Mouse (Mus musculus): ENCODE results near the gene Sfxn1. TPM values are rescaled to one million over a fixed set of nuclear protein-coding genes. Genes with fewer than 3 reads are reported as not detected.

Sfxn1 gene
- total RNA-seq, 2 experiments from 2014 or later = 45.1 to 47.3 TPM

DNA sequence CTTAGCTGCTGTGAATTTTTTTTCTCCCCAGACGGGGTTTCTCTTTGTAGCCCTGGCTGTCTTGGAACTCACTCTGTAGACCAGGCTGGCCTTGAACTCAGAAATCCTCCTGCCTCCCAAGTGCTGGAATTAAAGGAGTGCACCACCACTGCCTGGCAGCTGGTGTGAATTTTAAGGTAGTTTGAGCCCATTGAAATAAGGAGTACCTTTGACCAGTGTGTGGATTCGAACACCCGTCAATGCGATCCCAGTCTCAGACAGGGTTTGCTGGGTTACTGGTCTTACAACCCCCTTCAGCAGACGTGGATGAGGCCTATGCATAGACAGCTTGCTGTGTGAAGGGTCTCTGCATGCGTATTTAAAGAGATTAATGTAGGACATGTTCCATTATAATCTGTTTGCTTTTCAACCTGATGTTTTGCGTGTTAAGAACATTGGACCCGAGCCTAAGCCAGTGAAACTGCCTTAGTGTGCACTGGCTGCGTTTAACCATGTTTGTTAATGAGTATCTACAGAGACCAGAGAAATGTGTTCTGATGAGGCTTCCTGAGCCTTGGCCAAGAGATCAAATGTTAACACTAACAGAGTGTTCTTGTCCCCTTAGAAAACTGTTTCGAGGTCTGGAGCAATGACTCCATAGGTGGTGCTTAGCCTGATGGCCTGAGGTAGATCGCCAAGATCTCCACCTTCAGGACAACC, 5.2 kb downstream of the Sfxn1 start:
- DNase-seq (ENCODE audit: low spot score in 2 of 2) = no peak

DNA sequence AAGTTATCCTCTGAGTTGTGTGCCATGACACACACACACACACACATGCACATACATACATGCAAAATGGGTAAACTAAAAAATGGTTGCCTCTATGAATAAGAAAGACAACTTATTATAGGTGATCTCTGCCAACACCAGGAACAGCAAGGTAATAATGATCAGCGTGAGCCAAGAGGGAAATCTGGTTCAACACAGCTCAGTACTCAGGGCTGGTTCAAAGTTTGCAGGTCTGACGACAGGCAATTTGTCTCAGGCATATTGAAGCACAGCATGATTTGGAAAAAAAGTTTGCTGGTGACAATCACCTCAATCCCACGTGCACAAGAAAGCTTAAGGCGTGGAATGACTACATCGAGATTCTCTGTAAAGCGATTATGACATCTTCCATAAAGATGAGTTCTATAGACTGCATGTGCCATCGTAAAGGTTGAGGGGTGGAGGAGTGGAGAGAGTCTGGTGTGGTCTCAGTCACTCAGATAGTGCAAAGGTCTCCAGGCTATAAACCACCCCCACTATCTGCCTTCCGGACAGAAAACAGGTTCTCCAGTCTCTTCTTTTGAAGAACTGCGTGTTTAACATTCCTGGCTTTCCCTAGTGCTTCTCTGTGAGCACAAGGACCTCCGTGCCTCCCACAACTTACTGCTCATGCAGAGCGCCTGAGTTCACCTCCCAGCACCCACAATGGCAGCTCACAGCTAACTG, 6.0 kb downstream of the Sfxn1 start:
- DNase-seq (ENCODE audit: low spot score in 2 of 2) = no peak

DNA sequence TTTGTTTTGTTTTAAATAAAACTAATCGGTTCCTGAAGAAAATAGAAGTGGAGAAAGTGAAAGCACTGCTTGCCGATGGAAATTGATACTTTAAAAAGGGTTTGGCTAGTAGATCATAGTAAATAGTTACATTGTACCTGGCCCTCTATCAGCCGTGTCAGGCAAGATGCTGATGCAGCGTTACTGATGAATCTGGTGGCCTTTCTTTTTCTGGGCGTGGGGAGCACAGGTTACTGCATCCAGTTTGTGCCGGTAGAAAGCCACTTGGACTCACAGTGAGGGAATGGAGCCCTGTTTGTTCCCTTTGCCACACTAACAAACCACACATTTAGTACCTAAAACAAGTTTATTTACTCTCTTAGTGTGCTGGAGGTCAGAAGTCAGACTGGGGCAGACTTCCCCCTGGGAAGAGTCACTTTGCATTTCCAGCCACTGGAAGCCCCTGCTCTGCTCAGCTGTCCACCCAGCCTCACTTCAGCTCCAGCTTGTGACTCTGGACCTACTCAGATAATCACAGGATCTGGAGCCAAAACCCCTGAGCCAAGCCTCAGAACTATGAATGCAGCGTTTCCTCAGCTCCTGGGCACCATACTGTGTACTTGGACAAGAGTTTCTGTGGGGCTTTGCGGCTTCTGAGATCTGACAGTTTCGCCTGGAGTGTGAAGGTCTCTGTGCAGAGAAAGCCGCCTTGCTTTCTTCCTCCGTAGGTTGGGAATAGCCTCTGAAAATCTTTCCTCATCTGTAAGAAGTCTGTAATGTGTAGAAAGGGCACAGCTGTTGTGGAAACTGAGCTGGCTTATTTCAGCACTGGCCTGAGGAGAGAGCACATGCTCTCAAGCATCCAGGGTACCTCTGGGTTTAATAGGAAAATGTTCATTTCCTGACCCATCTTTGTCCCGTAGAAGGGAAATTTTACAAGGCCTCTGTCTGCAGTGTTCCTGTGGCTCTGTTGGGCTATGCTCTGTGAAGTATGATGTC, 8.4 kb downstream of the Sfxn1 start:
- no peak for DNase-seq (ENCODE audit: low spot score in 2 of 2)

DNA sequence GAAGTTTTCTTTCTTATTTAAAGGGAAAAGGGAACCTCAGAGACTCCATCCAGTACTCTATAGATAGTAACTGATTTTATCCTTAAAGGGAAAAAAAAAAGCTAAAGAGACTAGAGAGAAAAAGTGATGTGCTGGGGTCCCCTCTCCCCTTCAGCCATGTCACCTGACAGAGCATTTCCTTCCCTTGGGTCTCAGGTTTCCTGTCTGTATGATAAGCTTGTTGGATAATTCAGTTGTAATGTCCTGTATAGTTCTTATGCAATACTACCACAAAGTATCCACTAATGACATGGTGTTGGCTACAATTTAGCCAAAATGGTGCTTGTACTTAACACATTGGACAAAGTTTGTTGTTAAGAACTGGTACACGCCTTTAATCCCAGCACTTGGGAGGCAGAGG, 9.1 kb downstream of the Sfxn1 start:
- no peak for DNase-seq (ENCODE audit: low spot score in 2 of 2)

DNA sequence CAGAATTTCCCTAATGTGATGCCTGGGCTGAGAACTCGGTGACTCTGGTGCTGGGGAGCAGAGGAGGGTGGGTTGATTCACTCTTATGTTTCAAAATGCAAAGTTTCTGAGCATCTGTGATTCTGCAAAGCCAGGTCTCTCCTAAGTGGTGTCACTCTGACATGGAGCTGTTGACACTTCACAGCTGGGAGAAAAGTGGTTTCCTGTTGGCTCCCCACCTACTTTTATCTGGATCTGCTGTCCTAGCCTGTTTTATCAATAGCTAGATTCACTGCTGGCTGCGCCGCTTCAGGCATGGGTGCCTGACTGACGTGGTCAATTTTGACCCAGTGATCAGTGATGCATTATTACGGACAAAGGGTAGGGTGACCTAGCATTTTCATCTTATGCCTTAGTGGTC, 11.3 kb downstream of the Sfxn1 start:
- no peak for DNase-seq (ENCODE audit: low spot score in 2 of 2)

DNA sequence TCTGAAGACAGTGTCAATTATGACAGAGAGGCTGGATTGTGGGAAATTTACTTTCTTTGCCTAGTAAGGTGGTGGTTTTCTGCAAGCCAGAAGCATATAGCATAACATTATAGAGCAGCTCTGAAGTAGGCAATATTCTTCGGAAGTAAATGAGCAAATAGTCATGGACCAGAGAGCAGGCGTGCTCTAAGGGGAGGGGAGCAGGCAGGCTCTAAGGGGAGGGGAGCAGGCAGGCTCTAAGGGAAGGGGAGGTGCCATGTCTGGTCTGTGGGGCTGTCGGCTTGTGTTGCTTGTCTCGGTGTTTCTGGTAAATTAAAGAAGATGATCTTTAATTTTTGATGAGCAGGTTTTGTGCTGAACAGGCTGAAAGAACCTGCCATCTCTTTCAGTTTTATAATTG, 12.5 kb downstream of the Sfxn1 start:
- DNase-seq (ENCODE audit: low spot score in 2 of 2) = no peak

DNA sequence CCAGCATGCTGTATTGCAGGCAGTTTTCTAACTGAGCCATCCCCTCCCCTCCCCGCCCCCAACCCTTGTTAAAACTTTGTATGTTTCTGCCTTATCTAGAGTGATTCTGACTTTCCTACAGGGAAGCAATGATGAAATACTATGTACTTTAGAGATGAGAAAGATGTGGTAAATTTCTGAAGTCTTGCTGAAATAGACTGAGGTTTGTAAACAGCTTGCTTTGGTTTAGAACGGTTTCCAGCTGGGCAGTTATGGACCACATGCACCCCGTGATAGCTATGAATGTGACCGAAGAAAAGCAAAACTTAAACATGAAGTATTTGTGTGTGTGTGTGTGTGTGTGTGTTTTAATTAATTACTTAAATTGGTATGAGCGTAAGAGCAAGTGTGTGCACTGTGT, 13.2 kb downstream of the Sfxn1 start:
- DNase-seq (ENCODE audit: low spot score in 2 of 2) = no peak

DNA sequence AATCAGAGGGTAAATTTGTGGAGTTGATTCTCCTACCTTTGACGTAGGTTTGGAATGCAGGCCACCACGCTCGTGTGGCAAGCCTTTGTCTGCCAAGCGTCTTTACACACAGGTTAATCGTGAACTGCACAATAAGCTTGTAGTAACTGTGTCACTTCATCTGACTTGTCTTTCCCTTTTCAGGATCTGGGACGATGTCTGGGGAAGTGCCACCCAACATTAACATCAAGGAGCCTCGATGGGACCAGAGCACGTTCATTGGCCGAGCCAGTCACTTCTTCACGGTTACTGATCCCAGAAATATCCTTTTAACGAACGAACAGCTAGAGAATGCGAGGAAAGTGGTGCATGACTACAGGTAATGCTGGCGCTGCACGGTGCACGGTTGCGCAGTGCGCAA, 13.6 kb downstream of the Sfxn1 start:
- no peak for DNase-seq (ENCODE audit: low spot score in 2 of 2)

DNA sequence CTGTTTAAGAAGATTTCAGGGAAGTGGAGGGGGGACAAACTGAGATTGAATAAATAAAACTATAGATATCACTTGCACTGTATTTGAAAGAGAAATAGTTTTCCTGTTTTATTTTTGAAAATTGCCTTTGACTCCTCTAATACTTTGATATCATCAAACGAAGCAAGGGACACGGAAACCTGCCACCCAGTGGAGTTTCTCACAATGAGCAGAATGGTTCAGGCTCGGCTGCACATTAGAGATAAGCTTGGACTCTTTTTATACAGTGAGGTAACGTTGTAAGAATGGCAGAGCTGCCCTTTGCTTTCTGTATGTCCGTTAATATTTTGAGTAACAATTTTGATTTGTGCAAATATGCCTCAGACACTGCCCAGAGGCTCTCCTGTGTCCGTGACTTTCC, 20.1 kb downstream of the Sfxn1 start:
- DNase-seq (ENCODE audit: low spot score in 2 of 2) = no peak

DNA sequence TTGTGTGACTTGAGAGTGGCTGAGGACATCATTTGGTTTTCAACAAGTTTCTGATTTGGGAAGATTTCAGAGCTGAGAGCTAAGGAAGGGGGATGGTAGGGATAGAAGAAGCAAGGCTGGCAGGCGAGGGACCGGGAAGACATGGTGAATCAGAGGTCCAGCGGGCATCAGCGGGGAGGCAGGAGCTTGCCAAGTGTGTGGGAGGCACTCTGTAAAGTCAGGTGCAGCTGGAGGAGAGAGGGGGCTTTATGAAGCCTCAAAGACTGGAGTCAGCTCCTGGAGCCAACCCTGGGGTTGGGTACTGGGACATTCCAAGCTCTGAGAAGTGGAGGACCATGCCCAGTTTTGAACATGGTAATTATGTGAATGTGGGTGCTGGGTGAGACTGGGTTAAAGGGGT, 22.7 kb downstream of the Sfxn1 start:
- DNase-seq (ENCODE audit: low spot score in 2 of 2) = no peak

DNA sequence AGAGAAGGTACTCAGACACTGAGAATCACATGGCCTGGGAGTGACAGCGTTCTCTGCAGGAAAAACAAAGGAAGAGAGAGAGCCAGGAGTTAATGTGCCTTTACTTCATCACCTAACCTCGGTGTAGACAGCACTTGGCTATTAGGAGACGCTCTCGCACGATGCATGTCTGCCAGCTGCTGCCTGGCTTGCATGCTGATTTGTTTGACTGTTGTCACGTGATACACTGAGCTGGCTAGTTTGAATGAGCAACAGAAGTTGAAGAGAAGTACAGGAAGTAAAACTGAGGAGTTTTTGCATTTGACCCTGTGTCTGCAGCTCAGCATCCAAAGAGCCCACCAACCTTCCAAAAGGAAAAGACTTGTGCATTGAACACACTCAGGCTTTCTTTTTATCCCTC, 23.3 kb downstream of the Sfxn1 start:
- DNase-seq (ENCODE audit: low spot score in 2 of 2) = no peak

DNA sequence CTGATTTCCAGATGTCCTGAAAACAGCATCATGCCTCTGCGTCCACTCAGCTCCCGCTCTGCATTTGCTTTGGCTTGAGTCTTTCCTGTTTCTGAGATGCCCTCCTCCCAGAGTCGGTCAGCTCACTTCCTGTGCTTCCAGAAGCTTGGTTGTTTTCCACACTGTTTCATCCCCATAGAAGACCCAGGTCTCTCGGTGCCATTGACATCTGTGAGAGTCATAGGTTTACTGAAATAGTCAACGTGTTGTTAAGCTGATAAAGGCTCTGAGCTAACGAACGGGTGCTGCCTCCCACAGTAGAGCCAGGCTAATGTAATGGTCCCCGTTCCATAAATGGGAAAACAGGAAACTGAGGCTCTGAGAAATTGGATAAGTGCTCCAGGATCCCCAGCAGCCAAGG, 24.1 kb downstream of the Sfxn1 start:
- DNase-seq (ENCODE audit: low spot score in 2 of 2) = no peak

DNA sequence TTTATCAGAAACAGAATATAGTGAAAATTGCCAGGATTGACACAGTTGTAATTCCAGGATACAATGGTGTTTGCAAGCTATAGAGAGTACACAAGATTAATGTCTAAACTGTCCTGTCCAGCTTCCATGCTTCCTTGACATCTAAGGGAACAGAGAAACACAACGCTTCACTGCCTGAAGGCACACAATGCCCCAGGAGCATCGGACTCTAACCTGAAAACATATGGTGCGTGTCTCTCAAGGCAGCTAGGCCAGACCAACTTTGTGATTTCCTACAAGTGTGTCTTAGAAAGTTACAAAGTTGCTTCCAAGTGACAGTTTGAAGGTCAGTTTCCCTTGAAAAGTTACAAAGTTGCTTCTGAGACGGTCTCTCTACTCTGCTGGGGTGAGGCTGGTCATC, 25.6 kb downstream of the Sfxn1 start:
- no peak for DNase-seq (ENCODE audit: low spot score in 2 of 2)

DNA sequence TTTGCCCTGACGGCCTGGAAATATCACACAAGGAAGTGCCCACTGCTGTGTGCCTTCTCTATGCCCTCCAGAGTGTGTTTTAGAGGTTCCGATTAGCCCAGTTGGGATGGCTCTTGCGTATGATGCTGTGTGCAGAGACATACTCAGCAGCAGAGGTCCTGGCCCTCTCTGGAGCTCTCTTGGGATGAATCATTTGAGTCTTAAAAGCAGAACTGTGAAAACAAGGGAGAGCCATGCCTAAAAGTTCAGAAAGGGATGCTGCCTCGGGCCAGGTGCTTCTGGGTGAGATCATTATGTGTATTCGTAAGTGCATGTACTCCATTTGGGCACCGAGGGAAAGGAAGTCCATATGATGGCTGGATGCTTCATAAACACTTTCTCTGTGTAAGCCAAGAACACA, 26.1 kb downstream of the Sfxn1 start:
- no peak for DNase-seq (ENCODE audit: low spot score in 2 of 2)

DNA sequence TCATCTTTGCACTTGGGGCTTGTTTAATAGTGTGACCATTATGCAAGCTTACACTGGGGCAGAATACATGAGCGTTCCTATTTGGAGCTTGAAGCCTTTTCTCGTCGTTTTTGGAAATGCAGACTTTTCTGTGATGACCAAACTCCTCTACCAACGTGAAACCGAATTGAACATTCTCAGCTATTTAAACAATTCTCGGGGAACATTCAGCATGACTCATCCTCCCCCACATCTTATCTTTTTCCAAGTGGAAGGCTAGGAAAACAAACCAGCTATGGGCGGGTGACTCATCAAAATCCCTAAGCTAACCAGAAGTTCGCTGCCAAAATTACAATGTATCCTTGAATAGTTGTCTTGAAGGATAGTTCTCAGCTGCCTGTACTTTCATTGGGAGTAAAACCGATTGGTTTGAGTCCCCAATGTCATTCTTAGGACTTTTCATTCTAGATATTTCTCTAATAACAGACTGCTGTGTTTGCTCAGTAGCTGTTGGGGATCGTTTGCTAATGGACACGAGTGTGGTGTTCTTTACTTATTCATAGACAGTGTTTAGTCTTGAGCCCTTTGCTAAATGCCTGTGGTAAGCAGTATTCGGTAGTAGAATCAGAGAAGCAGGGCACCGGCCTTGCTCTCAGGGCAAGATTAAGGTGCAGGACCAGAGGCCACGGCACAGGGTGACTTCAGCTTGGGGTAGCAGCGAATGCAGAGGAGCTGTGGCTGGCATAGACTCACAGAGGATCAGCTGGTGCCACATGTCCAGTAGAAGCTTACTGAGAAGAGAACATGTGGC, 29.6 kb downstream of the Sfxn1 start:
- peak; percentile 71 to 88 for DNase-seq (ENCODE audit: low spot score in 2 of 2)

DNA sequence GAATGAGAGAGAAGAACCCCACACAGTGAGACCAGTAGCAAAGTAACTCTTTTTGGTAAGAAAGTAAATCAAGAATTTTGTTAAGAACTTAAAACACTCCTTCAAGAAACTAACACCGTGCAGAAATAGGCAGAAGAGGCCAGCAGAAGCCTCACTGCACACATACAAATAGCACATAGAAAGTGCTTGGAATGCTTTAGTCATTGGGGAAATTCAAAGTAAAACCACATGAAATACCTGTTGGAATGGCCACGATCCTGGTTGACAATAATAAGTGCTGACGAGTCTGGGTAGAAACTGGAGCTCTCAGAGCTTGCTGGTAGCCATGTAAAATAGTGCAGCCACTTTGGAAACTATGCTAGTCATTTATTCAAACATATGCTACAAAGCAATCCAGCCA, 30.4 kb downstream of the Sfxn1 start:
- DNase-seq (ENCODE audit: low spot score in 2 of 2) = no peak

DNA sequence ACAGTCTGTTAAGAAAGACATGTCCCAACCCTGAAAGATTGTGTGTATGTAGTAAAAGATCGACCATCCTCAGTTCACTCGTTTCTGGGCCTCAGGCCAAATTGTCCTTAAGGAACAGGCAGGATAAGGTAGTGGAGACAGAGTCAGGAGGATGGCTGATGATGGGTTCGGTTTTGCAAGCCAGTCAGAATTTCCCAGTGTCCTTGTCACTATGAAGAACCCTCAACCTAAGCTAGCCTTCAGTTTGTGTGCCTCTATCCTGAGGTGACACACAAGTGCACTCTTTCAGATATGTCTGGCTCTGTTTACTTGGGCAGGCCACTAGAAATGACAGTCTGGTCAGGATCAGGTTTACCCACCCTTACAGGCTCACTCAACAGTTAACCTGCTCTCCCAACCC, 31.6 kb downstream of the Sfxn1 start:
- DNase-seq (ENCODE audit: low spot score in 2 of 2) = no peak

DNA sequence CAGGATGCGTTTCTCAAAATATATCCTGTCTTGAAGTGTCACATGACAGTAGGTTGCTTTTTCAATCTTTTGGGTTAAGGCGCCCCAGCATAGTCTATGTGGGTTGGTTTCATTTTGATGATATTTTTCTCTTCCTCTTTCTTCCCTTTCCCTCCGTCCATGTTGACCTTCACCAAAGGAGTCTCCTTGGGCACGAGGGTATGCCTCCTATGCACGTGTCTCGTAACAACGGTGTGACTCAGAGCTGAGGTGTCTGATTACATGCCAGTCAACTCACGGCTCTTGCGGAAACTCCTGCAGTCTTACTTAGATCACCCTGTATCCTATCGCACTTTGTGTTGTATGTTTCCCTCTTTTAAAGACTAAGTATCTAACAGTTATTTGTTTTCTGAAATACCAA, 32.2 kb downstream of the Sfxn1 start:
- DNase-seq (ENCODE audit: low spot score in 2 of 2) = no peak

DNA sequence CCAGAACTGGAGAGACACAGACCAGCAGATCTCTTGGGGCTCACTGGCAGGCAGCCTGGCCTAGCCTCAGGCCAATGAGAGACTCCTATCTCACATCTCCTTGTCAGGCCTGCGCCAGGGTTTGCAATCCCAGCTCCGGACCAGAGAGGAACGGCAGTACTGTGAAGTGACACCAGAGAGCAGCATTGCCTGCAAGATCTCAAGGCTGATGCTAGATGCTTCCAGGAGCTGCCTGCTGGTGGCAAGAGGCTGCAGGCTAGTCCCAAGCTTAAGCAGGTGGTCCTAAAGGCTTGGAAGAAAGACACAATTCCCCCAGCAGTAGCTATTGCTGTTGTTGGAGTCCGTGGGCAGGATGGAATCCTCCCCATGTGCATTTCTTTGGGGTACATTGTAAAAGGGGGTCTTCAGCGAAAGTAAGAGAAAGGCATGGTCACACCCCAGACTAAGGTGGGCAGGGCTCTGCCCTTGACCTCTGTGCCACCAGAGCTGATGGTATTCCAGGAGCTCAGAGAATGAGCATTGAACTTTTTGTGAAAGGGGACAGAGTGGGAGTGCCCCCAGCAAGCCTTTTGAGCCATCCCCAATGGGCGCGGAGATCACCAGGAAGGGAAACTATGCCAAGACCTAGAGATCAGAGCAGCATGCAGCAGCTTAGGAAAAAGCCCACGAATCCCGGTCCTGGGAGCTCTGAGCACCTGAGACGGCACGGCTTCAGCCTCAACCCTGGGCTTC, 42.3 kb downstream of the Sfxn1 start:
- peak; percentile 71 to 93 for DNase-seq (ENCODE audit: low spot score in 2 of 2)

DNA sequence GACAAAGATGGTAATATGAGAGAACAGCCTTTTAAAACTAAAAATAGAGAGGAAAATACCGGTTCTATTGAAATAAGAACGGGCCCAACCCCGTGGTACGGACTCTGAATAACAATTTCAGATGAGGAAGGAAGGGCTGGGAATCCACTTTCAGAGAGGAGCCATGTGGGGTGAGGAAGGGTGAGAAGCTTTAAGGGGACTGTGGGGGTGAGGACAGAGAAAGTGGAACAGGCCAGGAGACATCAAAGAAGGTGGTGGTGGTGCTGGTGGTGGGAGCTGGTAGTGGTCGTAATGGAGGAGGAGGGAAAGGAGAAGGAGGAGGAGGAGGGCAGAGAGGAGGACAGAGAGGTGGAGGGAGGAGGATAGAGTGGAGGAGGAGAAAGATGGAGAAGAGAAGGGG, 43.3 kb downstream of the Sfxn1 start:
- no peak for DNase-seq (ENCODE audit: low spot score in 2 of 2)
